Mouse (Mus musculus) cerebellum, adult 2 months (tissue): ENCODE measurements around the gene Nalcn.

Experiments used
- CTCF ChIP-seq: fragments of 200-500 bp; IDR thresholded peaks from 2 replicates; pipeline ENCODE4 v1.5.1; 2011; ENCODE audit warnings: low read depth, mild to moderate bottlenecking, control low read depth, low read length, moderate library complexity, borderline replicate concordance; ENCODE audit not compliant: insufficient read depth
- POLR2A ChIP-seq: fragments of 200-500 bp; IDR thresholded peaks from 2 replicates; pipeline ENCODE4 v1.6.1; 2011; ENCODE audit warnings: low read length, control low read depth, borderline replicate concordance; ENCODE audit not compliant: insufficient read depth

GRCm38 (mm10) chr14:123435542-123435941, 191.4 kb downstream of the Nalcn start:
- TF ChIP-seq CTCF (no peak), POLR2A (no peak)
